In the genomic region with DNA sequence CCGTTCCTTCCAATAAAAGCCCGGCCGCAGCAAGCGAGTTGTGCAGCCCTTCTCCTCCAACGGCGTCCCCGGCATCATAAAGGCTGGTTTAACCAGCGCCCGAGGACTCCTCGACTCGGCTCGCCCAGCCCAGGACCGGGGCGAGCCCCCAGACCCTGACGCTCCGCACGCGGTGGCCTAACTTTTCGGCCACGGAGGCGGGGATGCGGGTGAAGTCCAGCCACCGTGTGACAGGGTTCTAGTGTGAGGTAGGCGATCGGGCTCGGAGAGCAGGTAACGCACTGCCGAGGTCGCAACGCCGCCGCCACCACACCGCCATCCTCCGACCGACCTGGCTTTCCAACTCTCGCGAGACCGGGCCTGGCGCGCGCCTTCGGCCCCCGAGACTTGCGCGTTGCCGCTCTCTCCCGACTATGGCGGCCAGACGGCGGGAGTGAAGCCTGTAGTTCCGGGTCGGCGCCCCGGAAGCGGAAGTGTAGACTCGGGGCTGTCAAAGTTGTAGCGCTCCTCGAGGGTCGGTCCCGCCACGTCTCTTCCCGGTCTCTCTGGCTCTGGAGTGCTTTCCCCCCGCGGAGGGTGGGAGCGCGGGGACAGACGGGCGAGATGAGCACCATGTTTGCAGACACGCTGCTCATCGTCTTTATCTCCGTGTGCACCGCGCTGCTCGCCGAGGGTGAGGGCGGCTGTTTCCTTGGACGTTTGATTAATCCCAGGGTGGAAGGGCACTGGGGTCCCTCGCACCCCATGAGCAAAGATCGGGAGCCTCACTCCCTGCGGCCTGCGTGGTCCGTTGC, we compare ENCODE assay signal across 8 mouse cellular contexts. TPM values are rescaled to one million over a fixed set of nuclear protein-coding genes. Genes with fewer than 3 reads are reported as not detected.
DNase-seq lines count a peak whose midpoint lies in the region; ATAC-seq lines count a peak whose summit lies in the region.

A gene (plus strand): TSS at position 118 of the 794 bp plus-strand sequence.

- H3K36me3 ChIP-seq in forebrain, embryonic 11.5 days (ENCODE audit: control insufficient read depth, insufficient read depth, low read length) = no peaks in the 10 kb centered on the region
- peaks cover 3% of the 10 kb centered on the region; the same call in 1 of the 2 replicates for H3K36me3 ChIP-seq in heart, embryonic 16.5 days (ENCODE audit: control insufficient read depth, insufficient read depth)
- H3K36me3 ChIP-seq in liver, embryonic 15.5 days (replicated peaks) = peaks cover 33% of the 10 kb centered on the region
- peaks cover 3% of the 10 kb centered on the region; the same call in 1 of the 2 replicates for H3K36me3 ChIP-seq in neural tube, embryonic 12.5 days

- no peaks in the 10 kb centered on the region for H3K9me3 ChIP-seq in forebrain, embryonic 11.5 days (ENCODE audit: control insufficient read depth, low read length)
- no peaks in the 10 kb centered on the region for H3K9me3 ChIP-seq in heart, embryonic 16.5 days (replicated peaks; ENCODE audit: control insufficient read depth, low read length)
- no peaks in the 10 kb centered on the region for H3K9me3 ChIP-seq in liver, embryonic 15.5 days (replicated peaks)
- no peaks in the 10 kb centered on the region for H3K9me3 ChIP-seq in neural tube, embryonic 12.5 days

- ATAC-seq in forebrain, embryonic 11.5 days (replicated peaks; ENCODE audit: low FRiP score) = peak; percentile 97
- peak; percentile 96 for ATAC-seq in heart, embryonic 16.5 days (replicated peaks; ENCODE audit: extremely low read depth, insufficient read depth, low FRiP score)
- peak; percentile 93 for ATAC-seq in liver, embryonic 15.5 days (ENCODE audit: insufficient read depth)
- peak; percentile 97 for ATAC-seq in neural tube, embryonic 12.5 days (ENCODE audit: low FRiP score, low read depth)

- peak within 1 kb of the TSS; percentile 90 for H3K4me2 ChIP-seq in forebrain, embryonic 11.5 days (ENCODE audit: low read depth, low read length, severe bottlenecking)
- peak within 1 kb of the TSS; percentile 93 for H3K4me2 ChIP-seq in heart, embryonic 16.5 days (ENCODE audit: low read depth, low read length)
- peak within 1 kb of the TSS; percentile 83 for H3K4me2 ChIP-seq in liver, embryonic 15.5 days
- H3K4me2 ChIP-seq in neural tube, embryonic 12.5 days (replicated peaks) = peak within 1 kb of the TSS; percentile 80

- peak; percentile 98 to 99 for DNase-seq in CD8-positive naive resting alpha-beta T cell, adult 2 months (ENCODE audit: low read depth in 2 of 2, low spot score in 2 of 2)
- peak; percentile 96 for DNase-seq in c-Kit-positive CD71-negative TER-119-negative erythroid progenitor cells, embryonic 14.5 days (ENCODE audit: low read depth)
- peak; percentile 99 for DNase-seq in forebrain, embryonic 11.5 days (ENCODE audit: low spot score)
- peak; percentile 98 to 99 for DNase-seq in kidney, postnatal 36 days
- peak; percentile 91 for DNase-seq in telencephalon, adult 2 months (ENCODE audit: low read depth, low spot score)

- WGBS in forebrain, embryonic 11.5 days = under 1% methylated on average over 81 of the region's 82 CpGs
- WGBS in heart, embryonic 16.5 days = under 1% methylated on average over 78 of the region's 82 CpGs
- WGBS in liver, embryonic 15.5 days (ENCODE audit: insufficient replicate concordance) = under 1% methylated on average over 82 of the region's 82 CpGs
- WGBS in neural tube, embryonic 12.5 days = under 1% methylated on average over 82 of the region's 82 CpGs

- no peaks in the 10 kb centered on the region; the same call in 1 of the 2 replicates for H3K4me1 ChIP-seq in forebrain, embryonic 11.5 days (replicated peaks; ENCODE audit: control insufficient read depth, insufficient read depth, low read length)
- H3K4me1 ChIP-seq in heart, embryonic 16.5 days (ENCODE audit: control insufficient read depth, insufficient read depth, low read length) = peaks cover 8% of the 10 kb centered on the region
- peaks cover 52% of the 10 kb centered on the region for H3K4me1 ChIP-seq in liver, embryonic 15.5 days (replicated peaks)
- H3K4me1 ChIP-seq in neural tube, embryonic 12.5 days = peaks cover 7% of the 10 kb centered on the region

- H3K27me3 ChIP-seq in forebrain, embryonic 11.5 days (ENCODE audit: control insufficient read depth, insufficient read depth, low read length) = no peaks in the 10 kb centered on the region
- H3K27me3 ChIP-seq in heart, embryonic 16.5 days (ENCODE audit: control insufficient read depth, insufficient read depth, low read length) = no peaks in the 10 kb centered on the region
- H3K27me3 ChIP-seq in liver, embryonic 15.5 days = 0 out of 2 replicates have a peak, but pooled peaks cover 2% of the 10 kb centered on the region
- no peaks in the 10 kb centered on the region for H3K27me3 ChIP-seq in neural tube, embryonic 12.5 days (replicated peaks)

- H3K9ac ChIP-seq in forebrain, embryonic 11.5 days (ENCODE audit: low read length) = peak within 1 kb of the TSS; percentile 95
- peak within 1 kb of the TSS; percentile 99 for H3K9ac ChIP-seq in heart, embryonic 16.5 days (ENCODE audit: low read length)
- H3K9ac ChIP-seq in liver, embryonic 15.5 days = peak within 1 kb of the TSS; percentile 98
- H3K9ac ChIP-seq in neural tube, embryonic 12.5 days = peak within 1 kb of the TSS; percentile 87

- peak within 1 kb of the TSS; percentile 82 for H3K4me3 ChIP-seq in forebrain, embryonic 11.5 days (ENCODE audit: low read depth, low read length)
- peak within 1 kb of the TSS; percentile 89 for H3K4me3 ChIP-seq in heart, embryonic 16.5 days (ENCODE audit: low read length)
- peak within 1 kb of the TSS; percentile 95 for H3K4me3 ChIP-seq in liver, embryonic 15.5 days (replicated peaks)
- H3K4me3 ChIP-seq in neural tube, embryonic 12.5 days = peak within 1 kb of the TSS; percentile 68

- H3K27ac ChIP-seq in forebrain, embryonic 11.5 days (ENCODE audit: low read depth, low read length) = peak within 1 kb of the TSS; percentile 88
- peak within 1 kb of the TSS; percentile 94 for H3K27ac ChIP-seq in heart, embryonic 16.5 days (ENCODE audit: low read length)
- peak within 1 kb of the TSS; percentile 92 for H3K27ac ChIP-seq in liver, embryonic 15.5 days (replicated peaks)
- peak within 1 kb of the TSS; percentile 89 for H3K27ac ChIP-seq in neural tube, embryonic 12.5 days

RNA-seq across cellular contexts. Expression of the gene that starts here (rescaled TPM):
- polyA plus RNA-seq in forebrain, embryonic 11.5 days (2014; fragmentation: Nextera tagmentation; extraction: Ambion mirVana) = 75.2 and 78.5 TPM in 2 replicates
- polyA plus RNA-seq in heart, embryonic 16.5 days (2015; fragmentation: Nextera tagmentation; extraction: Ambion mirVana) = 85.3 and 99.1 TPM in 2 replicates
- polyA plus RNA-seq in liver, embryonic 15.5 days (2015; fragmentation: Nextera tagmentation; extraction: Ambion mirVana) = 55.0 and 55.3 TPM in 2 replicates
- 70.5 and 83.8 TPM in 2 replicates for polyA plus RNA-seq in neural tube, embryonic 12.5 days (2016; fragmentation: Nextera tagmentation; extraction: Ambion mirVana)

Comparison
In these comparisons a context has a peak if more than half of its experiments do, and no peak if none do; other contexts are left out.
1. Peak in every context shown above with its lines: DNase-seq, ATAC-seq, H3K4me3 ChIP-seq and H3K27ac ChIP-seq.